Mouse (Mus musculus): Measurements from ENCODE around the gene Stac3.
A peak's percentile ranks its signal among the peaks of the same experiment; 100 is the strongest.

The Stac3 gene

DNA sequence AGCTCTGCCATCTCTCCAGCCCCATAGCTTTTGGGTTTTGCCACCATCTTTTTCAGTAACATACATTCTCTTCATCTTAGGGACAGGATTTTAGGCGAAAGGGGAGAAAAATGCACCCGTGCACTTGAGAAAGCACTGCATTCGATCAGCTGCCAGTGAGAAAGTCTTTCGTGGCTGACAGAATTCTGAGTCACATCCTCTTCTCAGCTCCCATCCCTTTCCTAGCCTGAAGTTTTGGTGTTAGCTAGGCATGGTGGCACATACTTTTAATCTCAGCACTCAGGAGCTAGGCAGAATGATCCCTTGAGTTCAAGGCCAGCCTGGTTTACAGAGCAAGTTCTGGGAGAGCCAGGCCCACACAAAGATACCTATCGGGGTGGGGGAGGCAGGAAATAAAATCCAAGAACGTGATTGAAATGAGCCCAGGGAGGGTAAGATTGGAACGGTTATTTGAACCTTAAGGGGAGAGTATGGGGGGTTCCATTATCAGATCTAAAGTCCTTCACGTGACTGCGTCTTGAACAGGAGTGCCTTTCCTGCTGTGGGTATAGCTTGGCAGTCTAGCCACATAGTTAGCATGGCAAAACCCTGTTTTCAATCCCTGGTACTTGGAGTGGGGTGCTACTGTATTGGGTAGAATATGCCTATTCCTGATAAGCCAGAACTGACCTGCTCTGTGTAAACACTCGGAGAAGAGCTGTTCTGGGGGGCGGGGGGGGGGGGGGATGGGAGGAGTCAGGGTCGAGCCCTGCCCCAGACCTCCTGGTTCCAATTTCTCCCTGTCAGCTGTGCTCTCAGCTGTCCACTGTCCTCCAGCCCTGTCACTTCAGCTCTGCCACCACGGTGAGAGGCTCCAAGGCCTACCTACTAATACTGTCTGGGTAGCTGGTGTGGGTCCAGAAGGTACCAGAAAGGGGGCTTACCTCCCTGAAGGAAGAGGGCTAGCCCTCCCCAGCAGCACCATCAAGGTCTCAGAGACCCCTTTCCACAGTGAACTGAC is at the start of gene Stac3:
Stac3 (plus strand) TSS at position 793 of the 1,000 bp plus-strand sequence.
- no peak for ATAC-seq (ENCODE audit: low TSS enrichment)

GRCm38 (mm10) chr10:127453701-127454100 is 47.8 kb upstream of the Stac3 start:
- ATAC-seq (ENCODE audit: low TSS enrichment): no peak

GRCm38 (mm10) chr10:127462411-127463096 is 38.9 kb upstream of the Stac3 start:
- peak; percentile 90 for ATAC-seq (ENCODE audit: low TSS enrichment)

DNA sequence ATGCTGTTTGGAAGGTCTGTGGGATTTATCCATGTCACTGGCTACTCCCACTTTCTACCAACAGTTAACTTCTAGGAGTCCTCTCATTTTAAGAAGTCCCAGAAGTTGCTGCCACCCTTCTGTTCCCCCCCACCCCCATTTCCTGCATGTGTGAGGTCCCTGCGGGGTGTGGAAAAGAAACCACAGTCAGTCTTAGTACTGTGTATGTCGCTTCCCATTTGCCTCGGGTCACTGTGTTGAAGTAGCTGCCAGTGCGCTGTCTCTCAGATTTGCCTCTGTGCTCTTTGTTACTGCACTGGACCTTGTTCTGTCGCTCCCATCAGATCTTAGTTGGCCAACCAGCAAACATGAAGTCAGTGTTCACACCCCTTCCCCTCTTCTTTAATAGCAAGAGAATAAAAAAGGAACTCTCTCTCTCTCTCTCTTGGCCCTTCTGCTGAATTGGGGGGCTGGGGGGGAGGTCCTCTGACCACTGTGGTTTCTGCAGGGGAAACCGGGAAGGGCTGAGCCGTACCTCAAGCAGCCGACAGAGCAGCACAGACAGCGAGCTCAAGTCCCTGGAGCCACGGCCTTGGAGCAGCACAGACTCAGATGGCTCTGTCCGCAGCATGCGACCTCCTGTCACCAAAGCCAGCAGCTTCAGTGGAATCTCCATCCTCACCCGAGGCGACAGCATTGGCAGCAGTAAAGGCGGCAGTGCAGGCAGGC is 30.1 kb upstream of the Stac3 start:
- no peak for ATAC-seq (ENCODE audit: low TSS enrichment)

- ATAC-seq (ENCODE audit: low TSS enrichment): no peak
These were observed 28.8 kb upstream of the Stac3 start for GRCm38 (mm10) chr10:127472722-127473121.

- no peak for ATAC-seq (ENCODE audit: low TSS enrichment)
These were observed 26.3 kb upstream of the Stac3 start for GRCm38 (mm10) chr10:127475175-127475574.

GRCm38 (mm10) chr10:127476541-127476940 is 24.9 kb upstream of the Stac3 start:
- ATAC-seq (ENCODE audit: low TSS enrichment): no peak

GRCm38 (mm10) chr10:127477301-127477700 is 24.2 kb upstream of the Stac3 start:
- no peak for ATAC-seq (ENCODE audit: low TSS enrichment)

- ATAC-seq (ENCODE audit: low TSS enrichment): peak; percentile 38; the same call in 1 of the 2 replicates
These were observed 22.4 kb upstream of the Stac3 start for GRCm38 (mm10) chr10:127479131-127479530.

DNA sequence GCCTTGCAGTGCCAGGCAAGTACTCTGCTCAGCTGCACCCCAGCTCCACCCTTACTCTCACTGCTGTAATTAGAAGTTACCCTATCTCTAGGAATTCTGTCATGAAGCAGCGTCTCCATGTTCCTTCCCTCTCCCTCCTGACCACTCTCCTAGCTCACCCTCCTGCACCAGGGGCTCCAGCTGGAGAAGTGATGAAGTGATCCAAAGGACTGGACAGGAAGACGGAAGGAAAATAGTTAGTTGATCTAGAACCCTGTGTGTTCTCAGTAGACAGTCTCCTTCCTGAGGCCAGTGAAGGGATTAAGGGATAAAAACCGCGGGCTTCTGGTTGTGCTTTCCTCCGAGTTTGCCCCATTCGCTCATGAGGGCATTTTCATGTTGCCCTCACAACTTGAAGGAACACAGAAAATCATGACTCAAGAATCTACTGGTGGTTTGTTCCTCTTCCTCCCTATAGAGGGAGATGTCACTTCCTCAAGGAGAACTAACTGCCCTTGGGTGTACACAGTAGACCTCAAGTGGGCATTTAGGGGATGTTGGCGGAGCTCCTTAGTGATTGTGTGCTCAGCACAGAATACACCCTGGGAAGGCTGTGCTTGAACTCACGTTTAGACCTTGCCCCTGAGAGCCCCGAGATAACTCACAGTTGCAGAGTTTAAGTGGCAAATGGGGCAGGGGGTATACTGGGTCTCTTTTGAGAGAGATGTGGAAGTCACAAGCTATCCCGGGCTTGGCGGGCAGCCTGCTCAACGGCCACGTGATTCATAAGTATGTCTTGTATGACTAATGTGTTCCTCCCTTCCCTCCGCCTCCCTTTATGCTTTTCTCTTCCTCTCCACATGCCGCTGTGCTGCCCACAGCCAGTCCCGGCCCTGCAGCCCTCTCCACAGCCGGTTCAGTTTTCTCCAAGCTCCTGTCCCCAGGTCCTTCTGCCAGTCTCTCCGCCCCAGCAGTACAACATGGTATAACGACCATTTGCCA is 20.4 kb upstream of the Stac3 start:
- ATAC-seq (ENCODE audit: low TSS enrichment): peak; percentile 85

GRCm38 (mm10) chr10:127485235-127485634 is 16.3 kb upstream of the Stac3 start:
- ATAC-seq (ENCODE audit: low TSS enrichment): no peak

DNA sequence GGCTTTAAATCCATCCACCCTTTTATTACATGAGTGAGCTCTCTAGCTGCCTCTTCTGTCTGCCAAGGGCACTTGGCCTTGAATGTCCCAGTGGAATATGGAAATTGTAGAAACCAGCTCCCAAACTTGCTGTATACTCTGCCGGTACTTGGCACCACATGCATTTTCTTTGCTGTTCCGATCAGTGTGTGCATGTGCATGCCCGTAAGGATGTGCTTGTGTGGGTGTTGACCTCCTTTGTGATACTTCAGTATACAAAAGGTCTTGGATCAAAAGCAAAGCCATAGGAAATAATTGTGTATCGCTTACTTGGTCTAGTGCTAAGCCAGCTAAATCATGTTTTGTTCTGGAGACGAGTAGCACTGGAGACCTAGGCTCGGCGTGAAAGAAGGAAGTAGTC is 12.6 kb upstream of the Stac3 start:
- ATAC-seq (ENCODE audit: low TSS enrichment): no peak

- ATAC-seq (ENCODE audit: low TSS enrichment): peak; percentile 42; the same call in 1 of the 2 replicates
These were observed 11.0 kb upstream of the Stac3 start for GRCm38 (mm10) chr10:127490160-127491127.

DNA sequence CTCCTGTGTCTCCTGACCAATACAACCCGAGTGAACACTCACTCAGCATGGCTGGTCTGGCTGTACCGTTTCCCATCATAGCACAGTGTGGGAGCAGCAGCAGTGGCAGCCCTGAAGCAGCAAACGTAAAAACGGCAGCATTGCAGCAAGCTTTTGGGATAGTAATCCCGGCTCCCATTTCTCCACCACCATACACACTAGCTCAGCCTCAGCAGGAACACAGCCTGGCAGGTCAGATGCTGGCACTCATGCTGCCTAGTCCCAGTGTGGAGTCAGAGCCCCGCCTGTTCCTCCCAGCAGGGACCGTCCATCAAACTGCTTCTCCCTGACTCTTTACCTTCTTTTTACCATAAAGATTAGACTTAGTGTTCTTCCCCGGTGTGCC is 10.4 kb upstream of the Stac3 start:
- peak; percentile 47 for ATAC-seq (ENCODE audit: low TSS enrichment)

DNA sequence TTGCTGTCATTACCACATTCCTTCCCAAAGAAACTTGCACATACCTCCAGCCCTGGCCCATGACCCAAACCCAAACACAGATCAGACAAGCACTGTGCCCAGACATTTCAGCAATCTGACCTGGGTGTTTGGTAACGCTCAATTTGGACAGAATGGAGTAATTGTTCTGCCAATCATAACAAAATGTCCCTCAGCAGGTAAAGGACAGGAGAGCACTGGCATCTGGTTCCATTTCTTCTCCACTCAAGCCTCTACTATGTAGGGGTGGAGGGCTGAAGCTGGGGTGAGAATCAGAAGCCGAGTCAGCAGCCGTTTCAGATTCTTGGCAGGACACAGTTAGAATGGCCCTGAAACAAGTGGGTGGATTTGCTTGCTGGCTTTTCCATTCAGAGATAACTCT is 9.4 kb upstream of the Stac3 start:
- ATAC-seq (ENCODE audit: low TSS enrichment): no peak

DNA sequence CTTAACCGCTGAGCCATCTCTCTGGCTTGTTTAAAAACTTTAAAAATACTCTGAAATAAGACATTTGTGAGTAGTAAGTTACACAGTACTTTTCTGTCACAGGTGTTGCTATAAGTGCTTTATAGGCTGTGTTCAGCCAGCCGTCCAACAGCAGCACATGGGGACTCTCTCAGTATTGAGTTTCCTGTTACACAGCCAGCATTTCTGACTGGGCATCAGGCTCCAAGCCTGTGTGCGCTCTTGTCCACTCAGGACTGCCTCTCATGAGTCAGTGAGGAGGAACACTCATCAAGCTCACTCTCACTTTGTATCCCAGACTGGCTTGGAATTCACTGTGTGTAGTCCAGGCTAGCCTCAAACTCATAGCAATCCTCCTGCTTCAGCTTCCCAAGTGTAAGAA is 5.3 kb upstream of the Stac3 start:
- ATAC-seq (ENCODE audit: low TSS enrichment): no peak

GRCm38 (mm10) chr10:127499516-127499915 is 2.0 kb upstream of the Stac3 start:
- ATAC-seq (ENCODE audit: low TSS enrichment): no peak

DNA sequence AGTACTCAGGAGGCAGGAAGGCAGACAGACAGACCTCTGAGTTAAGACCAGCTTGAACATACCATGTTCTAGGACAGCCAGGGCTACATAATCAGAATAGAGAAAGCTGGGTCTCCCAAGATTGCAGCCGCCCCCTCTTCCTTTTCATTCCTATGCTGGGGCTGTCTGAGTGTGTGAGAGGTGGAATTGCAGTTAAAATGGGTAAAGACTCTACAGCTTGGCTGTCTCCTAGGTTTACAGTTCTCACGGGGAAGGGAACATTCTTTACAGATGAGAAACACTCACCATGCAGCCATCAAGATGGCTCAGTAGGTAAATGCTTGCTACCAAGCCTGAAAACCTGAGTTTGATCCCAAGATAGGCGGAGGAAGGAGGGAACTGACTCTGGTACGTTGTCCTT is 1.4 kb upstream of the Stac3 start:
- ATAC-seq (ENCODE audit: low TSS enrichment): peak; percentile 71

GRCm38 (mm10) chr10:127508239-127508638 is 6.8 kb downstream of the Stac3 start:
- ATAC-seq (ENCODE audit: low TSS enrichment): no peak
